Mouse (Mus musculus) neural tube, embryonic 15.5 days (tissue): ENCODE results near the gene Grm1. TPM values are rescaled to one million over a fixed set of nuclear protein-coding genes. Genes with fewer than 3 reads are reported as not detected.

ENCODE experiments used
- ATAC-seq: fragments of 200-750 bp; cut with Nextera tagmentation; 2 replicates; pipeline ENCODE4 v1.8.0; 2017; ENCODE audit warnings: mild to moderate bottlenecking, moderate TSS enrichment, moderate library complexity; ENCODE audit not compliant: low FRiP score
- H3K27ac ChIP-seq: fragments of 300-500 bp; sonication (generic); replicated peaks from 2 replicates; pipeline ENCODE4 v1.5.1; 2015; ENCODE audit warnings: mild to moderate bottlenecking, inconsistent platforms
- H3K27me3 ChIP-seq: fragments of 300-500 bp; sonication (generic); replicated peaks from 2 replicates; pipeline ENCODE4 v1.6.1; 2015; ENCODE audit warnings: inconsistent platforms
- H3K36me3 ChIP-seq: fragments of 300-500 bp; sonication (generic); 2 replicates; pipeline ENCODE4 v1.6.1; 2015; ENCODE audit warnings: inconsistent platforms
- H3K4me1 ChIP-seq: fragments of 300-500 bp; sonication (generic); 2 replicates; pipeline ENCODE4 v1.6.1; 2015; ENCODE audit warnings: inconsistent platforms
- H3K4me2 ChIP-seq: fragments of 300-500 bp; sonication (generic); 2 replicates; pipeline ENCODE4 v1.6.1; 2015; ENCODE audit warnings: inconsistent platforms, mild to moderate bottlenecking, moderate library complexity
- H3K4me3 ChIP-seq: fragments of 300-500 bp; sonication (generic); replicated peaks from 2 replicates; pipeline ENCODE4 v1.5.1; 2015; ENCODE audit warnings: mild to moderate bottlenecking, inconsistent platforms
- H3K9ac ChIP-seq: fragments of 300-500 bp; sonication (generic); replicated peaks from 2 replicates; pipeline ENCODE4 v1.6.1; 2015; ENCODE audit warnings: mild to moderate bottlenecking, inconsistent platforms
- H3K9me3 ChIP-seq: fragments of 300-500 bp; sonication (generic); replicated peaks from 2 replicates; pipeline ENCODE4 v1.6.1; 2016; ENCODE audit warnings: inconsistent platforms
- WGBS: fragments of 180-500 bp; shearing (Covaris S2); methylation state at CpG from one replicate; pipeline ENCODE4 v1.1.7; 2015; ENCODE audit warnings: mixed read lengths; 5-methylcytosine and 5-hydroxymethylcytosine counted together
- polyA plus RNA-seq: library from polyadenylated mRNA; unstranded; fragments of >200 nt; fragmentation: Nextera tagmentation; extraction: Ambion mirVana; gene quantifications from 2 replicates; pipeline ENCODE4 v1.2.1, GENCODE M21; 2015

The Grm1 gene
- 6.4 and 7.3 TPM in 2 replicates for polyA plus RNA-seq

DNA sequence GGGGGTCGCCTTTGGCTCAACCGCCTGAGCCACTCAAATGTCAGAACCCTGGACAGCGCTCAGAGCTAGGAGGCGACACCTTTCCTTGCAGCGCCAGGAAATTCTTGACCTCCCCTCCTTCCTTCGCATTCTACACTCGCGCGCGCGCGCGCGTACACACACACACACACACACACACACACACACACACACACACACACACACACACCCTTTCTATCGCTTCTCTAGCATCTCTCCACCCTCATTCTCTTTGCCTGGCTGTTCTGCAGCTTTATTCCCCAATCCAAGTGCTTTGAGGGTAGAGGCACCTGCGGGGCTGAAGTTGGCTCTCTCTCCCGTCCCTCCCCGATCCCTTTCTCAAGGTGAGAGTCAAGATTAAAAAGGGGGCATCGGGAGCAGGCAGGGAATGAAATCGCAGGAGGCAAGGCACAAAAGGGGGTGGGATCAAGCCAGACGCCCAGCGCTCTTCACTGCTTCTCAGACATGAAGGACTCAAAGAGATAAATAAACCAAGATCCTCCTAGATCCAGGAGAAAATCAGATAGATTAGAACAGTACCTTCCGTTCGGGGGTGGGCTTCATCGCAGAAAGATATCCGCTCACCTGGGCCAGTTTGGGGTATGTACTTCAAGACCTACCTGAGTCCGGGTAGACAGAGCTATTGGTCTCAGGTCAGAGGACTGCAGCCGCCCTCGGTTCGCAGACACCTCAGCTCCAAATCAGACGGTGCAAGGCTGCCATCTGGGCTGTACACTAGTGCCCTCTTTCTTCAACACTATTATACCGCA, at the start of gene Grm1:
Gene Grm1 (minus strand): TSS at position 746 of the 788 bp plus-strand sequence.
- H3K27ac ChIP-seq, result no peak within 1 kb of the TSS
- peak within 1 kb of the TSS; percentile 82 for H3K4me2 ChIP-seq
- peak within 1 kb of the TSS; percentile 51 for H3K4me3 ChIP-seq
- H3K9me3 ChIP-seq, result no peaks in the 10 kb centered on the region
- peak; percentile 89 for ATAC-seq
- H3K36me3 ChIP-seq, result no peaks in the 10 kb centered on the region
- H3K9ac ChIP-seq, result peak within 1 kb of the TSS; percentile 55
- H3K27me3 ChIP-seq, result peaks cover 25% of the 10 kb centered on the region
- H3K4me1 ChIP-seq, result peaks cover 25% of the 10 kb centered on the region
- WGBS, result 1% methylated on average over 32 of the region's 32 CpGs

GRCm38 (mm10) chr10:11121781-11122180, 39.6 kb upstream of the Grm1 start:
- Histone ChIP-seq H3K27me3 (no peaks in the 10 kb centered on the region), H3K4me2 (no peak overlapping the region), H3K4me3 (no peak overlapping the region), H3K27ac (no peak overlapping the region), H3K9me3 (no peaks in the 10 kb centered on the region), H3K9ac (no peak overlapping the region), H3K4me1 (no peaks in the 10 kb centered on the region), H3K36me3 (no peaks in the 10 kb centered on the region)
- no peak for ATAC-seq
- 94% methylated on average over 2 of the region's 2 CpGs for WGBS

- WGBS, result 89% methylated on average over 4 of the region's 4 CpGs
- H3K4me2 ChIP-seq, result no peak overlapping the region
- no peak overlapping the region for H3K9ac ChIP-seq
- H3K4me3 ChIP-seq, result no peak overlapping the region
- ATAC-seq, result no peak
- H3K36me3 ChIP-seq, result no peaks in the 10 kb centered on the region
- H3K27ac ChIP-seq, result no peak overlapping the region
- H3K9me3 ChIP-seq, result no peaks in the 10 kb centered on the region
- no peaks in the 10 kb centered on the region for H3K27me3 ChIP-seq
- no peaks in the 10 kb centered on the region for H3K4me1 ChIP-seq
Measured at GRCm38 (mm10) chr10:11098475-11099044, 16.4 kb upstream of the Grm1 start.

- Histone ChIP-seq H3K4me1 (peaks cover 9% of the 10 kb centered on the region), H3K4me2 (no peak overlapping the region), H3K27me3 (peaks cover 8% of the 10 kb centered on the region; the same call in 1 of the 2 replicates), H3K4me3 (no peak overlapping the region), H3K9ac (no peak overlapping the region), H3K36me3 (no peaks in the 10 kb centered on the region), H3K27ac (no peak overlapping the region), H3K9me3 (no peaks in the 10 kb centered on the region)
- 68% methylated on average over 3 of the region's 3 CpGs for WGBS
- ATAC-seq, result no peak
Measured at GRCm38 (mm10) chr10:11086348-11086747, 4.2 kb upstream of the Grm1 start.

DNA sequence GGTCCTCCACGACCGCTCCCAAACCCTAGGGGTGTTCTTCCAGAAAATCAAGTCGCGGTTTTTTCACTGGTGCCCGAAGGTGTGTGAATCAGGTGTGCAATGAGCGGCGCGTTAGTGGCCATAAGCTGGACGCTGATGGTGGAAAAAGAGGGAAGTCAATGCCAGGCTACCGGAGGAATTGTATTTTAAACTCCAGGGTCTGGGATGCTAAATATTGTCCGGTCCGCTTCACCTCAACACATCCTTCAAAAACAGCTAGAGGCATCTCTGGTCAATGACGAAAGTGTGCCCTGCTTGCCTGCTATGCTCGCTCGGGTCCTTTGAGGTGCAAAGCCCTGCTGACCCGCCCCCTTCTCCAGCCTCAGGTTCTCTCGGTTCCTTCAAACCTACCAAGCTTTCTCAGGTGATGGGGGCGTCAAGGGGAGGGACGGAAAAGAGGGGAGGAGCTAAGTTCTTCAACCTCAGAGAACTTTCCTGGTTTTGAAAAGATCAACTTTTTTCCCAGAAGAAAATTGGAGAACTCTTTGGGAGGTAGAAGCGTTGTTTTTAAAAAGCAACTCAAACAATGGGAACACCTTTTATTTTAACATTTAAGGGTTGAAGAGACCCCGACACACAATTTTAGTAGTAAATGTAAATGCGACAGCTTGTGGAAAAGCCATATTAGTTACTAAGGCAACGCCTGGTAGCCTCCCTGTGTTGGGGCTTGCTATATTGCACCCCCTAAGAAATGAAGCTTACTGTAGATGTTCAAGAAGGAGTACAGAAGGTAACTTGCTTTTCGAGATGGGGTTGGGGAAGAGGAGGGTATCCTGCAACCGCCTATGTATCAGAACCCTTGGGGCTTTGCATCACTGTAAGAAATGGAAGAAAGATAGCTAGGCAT, 1.2 kb downstream of the Grm1 start:
- peak overlapping the region; percentile 55 for H3K9ac ChIP-seq
- H3K9me3 ChIP-seq, result no peaks in the 10 kb centered on the region
- H3K4me2 ChIP-seq, result peak overlapping the region; percentile 82
- H3K27ac ChIP-seq, result no peak overlapping the region
- peaks cover 25% of the 10 kb centered on the region for H3K4me1 ChIP-seq
- peak; percentile 49 for ATAC-seq
- no peaks in the 10 kb centered on the region for H3K36me3 ChIP-seq
- WGBS, result 8% methylated on average over 25 of the region's 25 CpGs
- peak overlapping the region; percentile 51 for H3K4me3 ChIP-seq
- H3K27me3 ChIP-seq, result peaks cover 25% of the 10 kb centered on the region

DNA sequence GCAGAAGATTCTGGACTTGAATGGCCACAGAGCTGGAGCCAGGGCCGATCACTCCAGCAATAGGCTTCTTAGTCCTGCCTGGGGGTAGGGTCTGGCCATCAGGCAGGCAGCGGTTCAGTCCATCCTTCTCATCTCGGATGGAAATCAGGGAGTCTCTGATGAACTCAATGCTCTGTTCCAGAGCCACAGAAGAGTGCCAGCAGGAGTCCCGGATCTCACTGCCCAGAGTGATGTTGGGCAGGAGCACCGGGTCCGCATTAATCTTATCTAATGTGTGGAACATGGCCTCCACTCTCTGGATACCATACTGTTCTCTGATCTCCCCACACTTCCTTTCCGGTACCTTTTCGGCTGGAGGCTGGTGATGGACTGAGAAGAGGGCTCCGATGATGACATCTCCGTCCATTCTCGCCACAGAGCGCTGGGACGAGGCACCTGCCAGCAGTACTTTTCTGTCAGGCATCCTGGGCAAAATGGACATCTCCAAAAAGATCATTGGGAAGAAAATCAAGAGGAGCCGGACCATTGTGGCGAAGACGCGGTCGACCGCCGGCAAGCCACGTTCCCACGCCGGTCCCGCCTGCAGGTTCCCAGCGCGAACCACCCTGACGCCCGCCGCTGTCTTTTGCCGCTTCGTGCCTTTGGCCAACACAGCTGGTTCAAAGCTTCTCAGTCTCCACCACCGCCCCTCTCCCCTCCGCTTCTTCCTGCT, 2.0 kb downstream of the Grm1 start:
- Histone ChIP-seq H3K4me3 (peak overlapping the region; percentile 51), H3K27me3 (peaks cover 25% of the 10 kb centered on the region), H3K36me3 (no peaks in the 10 kb centered on the region), H3K9ac (peak overlapping the region; percentile 47), H3K4me2 (peak overlapping the region; percentile 82), H3K9me3 (no peaks in the 10 kb centered on the region), H3K27ac (no peak overlapping the region), H3K4me1 (peaks cover 25% of the 10 kb centered on the region)
- no peak; the same call in 1 of the 2 replicates for ATAC-seq
- 9% methylated on average over 33 of the region's 33 CpGs for WGBS

DNA sequence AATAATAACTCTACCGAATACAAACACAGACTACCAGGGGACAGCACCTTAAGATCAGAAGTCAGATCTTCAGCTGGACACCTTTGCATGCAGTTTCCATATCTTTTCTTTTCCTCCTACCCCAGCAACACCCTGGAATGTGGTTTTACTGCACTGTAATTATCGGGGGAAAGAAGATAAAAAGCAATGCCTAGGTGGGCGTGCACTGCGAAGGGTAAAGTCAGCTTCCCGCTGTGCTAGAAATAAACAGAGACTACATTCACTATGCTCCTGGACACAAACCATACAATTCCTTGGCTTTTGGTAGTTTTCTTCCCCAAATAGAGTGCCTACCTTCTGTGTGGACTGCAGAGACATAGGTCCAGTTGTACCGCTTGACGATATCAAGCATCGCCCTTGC, 2.6 kb downstream of the Grm1 start:
- Histone ChIP-seq H3K9me3 (no peaks in the 10 kb centered on the region), H3K4me1 (peaks cover 25% of the 10 kb centered on the region), H3K36me3 (no peaks in the 10 kb centered on the region), H3K27ac (no peak overlapping the region), H3K4me3 (peak overlapping the region; percentile 51), H3K4me2 (peak overlapping the region; percentile 82), H3K9ac (no peak overlapping the region), H3K27me3 (peaks cover 25% of the 10 kb centered on the region)
- no peak for ATAC-seq
- 53% methylated on average over 8 of the region's 8 CpGs for WGBS

DNA sequence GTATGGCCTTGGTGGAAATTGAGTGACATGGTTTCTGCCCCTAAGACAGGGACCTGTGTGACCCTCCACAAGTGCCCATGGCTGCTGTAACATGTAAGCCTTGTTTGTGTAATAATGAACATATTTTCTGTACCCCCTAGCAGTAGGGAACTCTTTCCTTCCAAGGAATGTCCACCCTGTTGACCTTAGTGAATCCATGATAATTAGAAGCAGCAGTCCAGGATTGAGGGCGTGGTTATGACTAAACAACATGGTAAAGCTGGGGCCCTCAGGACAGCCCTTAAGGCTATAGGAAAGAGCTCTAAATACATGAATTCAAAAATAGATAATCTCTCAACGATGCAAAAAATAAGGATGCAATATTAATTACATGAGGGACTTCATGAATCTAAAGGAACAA, 17.0 kb downstream of the Grm1 start:
- 84% methylated on average over 2 of the region's 2 CpGs for WGBS
- Histone ChIP-seq H3K27me3 (no peaks in the 10 kb centered on the region), H3K4me3 (no peak overlapping the region), H3K9me3 (no peaks in the 10 kb centered on the region), H3K4me2 (no peak overlapping the region), H3K27ac (no peak overlapping the region), H3K9ac (no peak overlapping the region), H3K36me3 (no peaks in the 10 kb centered on the region), H3K4me1 (peaks cover 2% of the 10 kb centered on the region; the same call in 1 of the 2 replicates)
- no peak for ATAC-seq

GRCm38 (mm10) chr10:11061318-11062071, 20.7 kb downstream of the Grm1 start:
- Histone ChIP-seq H3K36me3 (no peaks in the 10 kb centered on the region), H3K4me3 (no peak overlapping the region), H3K27ac (no peak overlapping the region), H3K4me1 (peaks cover 2% of the 10 kb centered on the region; the same call in 1 of the 2 replicates), H3K4me2 (no peak overlapping the region), H3K27me3 (no peaks in the 10 kb centered on the region), H3K9me3 (no peaks in the 10 kb centered on the region), H3K9ac (no peak overlapping the region)
- 80% methylated on average over 10 of the region's 10 CpGs for WGBS
- ATAC-seq, result no peak

DNA sequence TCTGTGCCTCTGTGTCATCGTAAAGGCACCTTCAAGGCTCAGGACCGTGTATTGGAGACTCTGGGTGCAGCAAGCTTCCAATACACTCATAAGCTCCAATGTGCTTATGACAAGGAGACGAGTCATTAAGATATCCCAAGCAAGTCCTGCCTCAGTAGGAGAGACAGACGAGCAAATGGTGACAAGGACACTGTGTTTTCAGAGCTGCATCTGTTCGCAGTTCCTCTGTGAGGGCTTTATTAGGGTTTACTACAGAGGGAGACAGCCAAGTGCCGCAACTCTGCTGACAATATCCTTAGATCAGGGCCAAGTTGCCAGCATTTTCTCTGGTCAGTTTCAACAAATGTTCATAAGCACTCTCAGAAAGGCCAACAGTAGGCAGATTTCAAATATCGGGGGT, 32.8 kb downstream of the Grm1 start:
- no peaks in the 10 kb centered on the region for H3K4me1 ChIP-seq
- no peaks in the 10 kb centered on the region for H3K36me3 ChIP-seq
- 87% methylated on average over 7 of the region's 7 CpGs for WGBS
- no peak overlapping the region for H3K27ac ChIP-seq
- no peaks in the 10 kb centered on the region for H3K9me3 ChIP-seq
- no peak for ATAC-seq
- H3K4me3 ChIP-seq, result no peak overlapping the region
- H3K27me3 ChIP-seq, result no peaks in the 10 kb centered on the region
- no peak overlapping the region for H3K9ac ChIP-seq
- H3K4me2 ChIP-seq, result no peak overlapping the region
